Mouse (Mus musculus) MEL (cell line): ENCODE data around the gene Cyp2f2. TPM values are rescaled to one million over a fixed set of nuclear protein-coding genes. Genes with fewer than 3 reads are reported as not detected.

Experiments used
- DNase-seq: peaks from one replicate; pipeline ENCODE4 v3.0.0; 2011; ENCODE audit warnings: low read depth, low spot score
- H3K27ac ChIP-seq: 2 replicates; pipeline ENCODE4 v1.5.1; 2012; ENCODE audit warnings: low read depth, mild to moderate bottlenecking, control low read depth, low read length, moderate library complexity; ENCODE audit not compliant: control insufficient read depth
- H3K27me3 ChIP-seq, 2 experiments: fragments of 150-350 bp in 1 of 2; sonication (generic) in 1 of 2; 2 replicates each; pipeline ENCODE4 v1.6.1; 2012; ENCODE audit warnings: low read length in 2 of 2, mild to moderate bottlenecking in 2 of 2, improper control_type of control experiment in 1 of 2, moderate library complexity in 1 of 2; ENCODE audit not compliant: insufficient read depth in 2 of 2, control insufficient read depth in 1 of 2
- H3K36me3 ChIP-seq, 2 experiments: 2 replicates each; pipeline ENCODE4 v1.6.1; 2012 to 2014; ENCODE audit warnings: low read length in 2 of 2, improper control_type of control experiment in 1 of 2, inconsistent platforms in 1 of 2, mild to moderate bottlenecking in 1 of 2; ENCODE audit not compliant: insufficient read depth in 2 of 2, control insufficient read depth in 1 of 2
- H3K4me1 ChIP-seq, 2 experiments: fragments of 150-350 bp in 1 of 2; sonication (generic) in 1 of 2; 2 replicates each; pipeline ENCODE4 v1.6.1; 2012; ENCODE audit warnings: low read length in 2 of 2, improper control_type of control experiment in 1 of 2, mild to moderate bottlenecking in 1 of 2; ENCODE audit not compliant: insufficient read depth in 2 of 2, control insufficient read depth in 1 of 2
- H3K4me3 ChIP-seq, 2 experiments: fragments of 150-350 bp in 1 of 2; sonication (generic) in 1 of 2; 2 replicates each; pipeline ENCODE4 v1.5.1; 2012; ENCODE audit warnings: low read depth in 2 of 2, low read length in 2 of 2, mild to moderate bottlenecking in 2 of 2, moderate library complexity in 2 of 2, control low read depth in 1 of 2, improper control_type of control experiment in 1 of 2; ENCODE audit not compliant: control insufficient read depth in 1 of 2, insufficient read depth in 1 of 2
- H3K79me2 ChIP-seq: 2 replicates; pipeline ENCODE4 v1.6.1; 2012; ENCODE audit warnings: mild to moderate bottlenecking, low read length, moderate library complexity; ENCODE audit not compliant: control insufficient read depth, poor library complexity, insufficient read depth
- H3K9ac ChIP-seq: 2 replicates; pipeline ENCODE4 v1.6.1; 2012; ENCODE audit warnings: low read depth, mild to moderate bottlenecking, control low read depth, low read length, moderate library complexity; ENCODE audit not compliant: control insufficient read depth, poor library complexity, severe bottlenecking
- H3K9me3 ChIP-seq: fragments of 150-350 bp; sonication (generic); replicated peaks from 2 replicates; pipeline ENCODE4 v1.6.1; 2012; ENCODE audit warnings: mild to moderate bottlenecking, low read length, improper control_type of control experiment, moderate library complexity; ENCODE audit not compliant: insufficient read depth
- CTCF ChIP-seq, 3 experiments: IDR thresholded peaks in 2 of 3; conservative IDR thresholded peaks in 1 of 3; 2 replicates each; pipeline ENCODE4 v1.5.1; 2011 to 2012; ENCODE audit warnings: low read length in 3 of 3, low read depth in 2 of 3, mild to moderate bottlenecking in 2 of 3, improper control_type of control experiment in 1 of 3, inconsistent platforms in 1 of 3, mixed read lengths in 1 of 3, moderate library complexity in 1 of 3; ENCODE audit not compliant: control insufficient read depth in 1 of 3, insufficient read depth in 1 of 3, poor library complexity in 1 of 3, severe bottlenecking in 1 of 3
- ELF1 ChIP-seq: IDR thresholded peaks from 2 replicates; pipeline ENCODE4 v1.6.1; 2014; ENCODE audit warnings: low read depth, mild to moderate bottlenecking, inconsistent platforms, low read length, improper control_type of control experiment, moderate library complexity
- ETS1 ChIP-seq: IDR thresholded peaks from 2 replicates; pipeline ENCODE4 v1.6.1; 2012; ENCODE audit warnings: low read depth, mild to moderate bottlenecking, inconsistent platforms, low read length, improper control_type of control experiment, moderate library complexity
- GABPA ChIP-seq: IDR thresholded peaks from 2 replicates; pipeline ENCODE4 v1.6.1; 2012; ENCODE audit warnings: low read depth, mild to moderate bottlenecking, inconsistent platforms, low read length, improper control_type of control experiment, moderate library complexity
- HCFC1 ChIP-seq: IDR thresholded peaks from 2 replicates; pipeline ENCODE4 v1.6.1; 2012; ENCODE audit warnings: low read depth, mild to moderate bottlenecking, inconsistent platforms, low read length, improper control_type of control experiment, moderate library complexity
- JUND ChIP-seq: IDR thresholded peaks from 2 replicates; pipeline ENCODE4 v1.6.1; 2011; ENCODE audit warnings: low read depth, mild to moderate bottlenecking, improper control_type of control experiment, low read length
- MAFK ChIP-seq: IDR thresholded peaks from 2 replicates; pipeline ENCODE4 v1.6.1; 2011; ENCODE audit warnings: low read depth, mild to moderate bottlenecking, low read length, improper control_type of control experiment, borderline replicate concordance
- MAZ ChIP-seq: IDR thresholded peaks from 2 replicates; pipeline ENCODE4 v1.6.1; 2012; ENCODE audit warnings: low read depth, mild to moderate bottlenecking, inconsistent platforms, low read length, improper control_type of control experiment
- MYC ChIP-seq: IDR thresholded peaks from 2 replicates; pipeline ENCODE4 v1.6.1; 2011; ENCODE audit warnings: low read depth, mild to moderate bottlenecking, low read length, improper control_type of control experiment, moderate library complexity
- NELFE ChIP-seq: IDR thresholded peaks from 2 replicates; pipeline ENCODE4 v1.6.1; 2011; ENCODE audit warnings: low read depth, low read length, improper control_type of control experiment
- POLR2AphosphoS5 ChIP-seq: IDR thresholded peaks from 2 replicates; pipeline ENCODE4 v1.6.1; 2012; ENCODE audit warnings: low read depth, borderline replicate concordance, mild to moderate bottlenecking, inconsistent platforms, low read length, moderate library complexity, mixed read lengths
- RAD21 ChIP-seq: IDR thresholded peaks from 2 replicates; pipeline ENCODE4 v1.6.1; 2011; ENCODE audit warnings: mild to moderate bottlenecking, low read depth, low read length, improper control_type of control experiment
- TAL1 ChIP-seq: IDR thresholded peaks from 2 replicates; pipeline ENCODE4 v1.6.1; 2012; ENCODE audit warnings: mild to moderate bottlenecking, inconsistent platforms, low read length, moderate library complexity, mixed read lengths
- TBP ChIP-seq: IDR thresholded peaks from 2 replicates; pipeline ENCODE4 v1.8.0; 2011; ENCODE audit warnings: low read depth, low read length, improper control_type of control experiment
- USF2 ChIP-seq, 2 experiments: IDR thresholded peaks; 2 replicates each; pipeline ENCODE4 v1.6.1; 2011 to 2012; ENCODE audit warnings: improper control_type of control experiment in 2 of 2, low read length in 2 of 2, borderline replicate concordance in 1 of 2, inconsistent platforms in 1 of 2, low read depth in 1 of 2, mild to moderate bottlenecking in 1 of 2; ENCODE audit not compliant: insufficient read depth in 1 of 2
- ZC3H11A ChIP-seq: IDR thresholded peaks from 2 replicates; pipeline ENCODE4 v1.6.1; 2012; ENCODE audit warnings: low read depth, mild to moderate bottlenecking, inconsistent platforms, low read length, improper control_type of control experiment
- ZMIZ1 ChIP-seq: IDR thresholded peaks from 2 replicates; pipeline ENCODE4 v1.6.1; 2012; ENCODE audit warnings: low read depth, mild to moderate bottlenecking, inconsistent platforms, low read length, improper control_type of control experiment, moderate library complexity
- ZNF384 ChIP-seq: IDR thresholded peaks from 2 replicates; pipeline ENCODE4 v1.6.1; 2012; ENCODE audit warnings: low read depth, mild to moderate bottlenecking, inconsistent platforms, low read length, improper control_type of control experiment
- polyA plus RNA-seq, 2 experiments: library from polyadenylated mRNA; stranded (reverse) in 1 of 2; unstranded in 1 of 2; fragments of >175 nt in 1 of 2; fragments of >200 nt in 1 of 2; gene quantifications; 2 replicates each; pipeline versions ENCODE4 v1.2.1 to v1.2.4; 2012; ENCODE audit warnings: low replicate concordance in 2 of 2, low read depth in 1 of 2; ENCODE audit not compliant: insufficient read length in 2 of 2, insufficient read depth in 1 of 2, missing spikeins in 1 of 2
- total RNA-seq: library from RNA; depleted of rRNA; stranded (reverse); fragments of 300-350 nt; gene quantifications from 2 replicates; pipeline ENCODE4 v1.2.3, GENCODE M21; 2012

The Cyp2f2 gene
- total and polyA plus RNA-seq, 3 experiments, result not detected

- H3K9me3 ChIP-seq, result no peaks in the 10 kb centered on the region
- H3K4me3 ChIP-seq, result no peak overlapping the region
- H3K79me2 ChIP-seq, result peaks cover 11% of the 10 kb centered on the region
- peaks cover 0 to 3% of the 10 kb centered on the region in 2 experiments; a peak in 1 of 4 replicates for H3K36me3 ChIP-seq
- H3K4me1 ChIP-seq, result peaks cover 5% of the 10 kb centered on the region in 2 experiments; a peak in 3 of 4 replicates
- H3K27me3 ChIP-seq, result no peaks in the 10 kb centered on the region
- no peak for DNase-seq
- no peak for TF ChIP-seq NELFE
- no peak for TF ChIP-seq MAZ
- no peak for TF ChIP-seq TAL1
- TF ChIP-seq ELF1, result no peak
- no peak for TF ChIP-seq ZMIZ1
- no peak for TF ChIP-seq POLR2AphosphoS5
- no peak for TF ChIP-seq JUND
- TF ChIP-seq ZNF384, result no peak
- no peak for TF ChIP-seq GABPA
- no peak for TF ChIP-seq RAD21
- TF ChIP-seq TBP, result no peak
- no peak for TF ChIP-seq ZC3H11A
- TF ChIP-seq ETS1, result no peak
- TF ChIP-seq MAFK, result no peak
- no peak for TF ChIP-seq HCFC1
- TF ChIP-seq CTCF (IDR thresholded peaks at IDR 0.05 in 2 of 3, conservative IDR thresholded peaks at IDR 0.05 in 1 of 3; ENCODE audit: control insufficient read depth in 1 of 3, insufficient read depth in 1 of 3, low read depth in 2 of 3, low read length in 3 of 3, poor library complexity in 1 of 3, severe bottlenecking in 1 of 3), result no peak
- no peak for TF ChIP-seq USF2 (IDR thresholded peaks at IDR 0.05; ENCODE audit: borderline replicate concordance in 1 of 2, insufficient read depth in 1 of 2, low read depth in 1 of 2, low read length in 2 of 2)
- TF ChIP-seq MYC, result no peak
- no peak overlapping the region for H3K27ac ChIP-seq
- H3K9ac ChIP-seq, result no peak overlapping the region
These were observed 43.2 kb downstream of the Cyp2f2 start for GRCm38 (mm10) chr7:27162780-27163449.

- Histone ChIP-seq H3K9ac (no peak overlapping the region), H3K4me3 (no peak overlapping the region), H3K36me3 (peaks cover 0 to 3% of the 10 kb centered on the region in 2 experiments; a peak in 1 of 4 replicates), H3K9me3 (no peaks in the 10 kb centered on the region), H3K27me3 (no peaks in the 10 kb centered on the region), H3K4me1 (peaks cover 7 to 10% of the 10 kb centered on the region in 2 experiments; a peak in 3 of 4 replicates), H3K27ac (no peak overlapping the region), H3K79me2 (peaks cover 11% of the 10 kb centered on the region)
- DNase-seq, result no peak
- TF ChIP-seq ZMIZ1 (no peak), NELFE (no peak)
These were observed 43.7 kb downstream of the Cyp2f2 start for GRCm38 (mm10) chr7:27163450-27163805.
